Mouse (Mus musculus) MEL (cell line): ENCODE results near the gene Trim8. TPM values are rescaled to one million over a fixed set of nuclear protein-coding genes. Genes with fewer than 3 reads are reported as not detected.

Experiments
- DNase-seq: peaks from one replicate; pipeline ENCODE4 v3.0.0; 2011; ENCODE audit warnings: low read depth, low spot score
- H3K27ac ChIP-seq: 2 replicates; pipeline ENCODE4 v1.5.1; 2012; ENCODE audit warnings: low read depth, mild to moderate bottlenecking, control low read depth, low read length, moderate library complexity; ENCODE audit not compliant: control insufficient read depth
- H3K27me3 ChIP-seq, 2 experiments: fragments of 150-350 bp in 1 of 2; sonication (generic) in 1 of 2; 2 replicates each; pipeline ENCODE4 v1.6.1; 2012; ENCODE audit warnings: low read length in 2 of 2, mild to moderate bottlenecking in 2 of 2, improper control_type of control experiment in 1 of 2, moderate library complexity in 1 of 2; ENCODE audit not compliant: insufficient read depth in 2 of 2, control insufficient read depth in 1 of 2
- H3K36me3 ChIP-seq, 2 experiments: 2 replicates each; pipeline ENCODE4 v1.6.1; 2012 to 2014; ENCODE audit warnings: low read length in 2 of 2, improper control_type of control experiment in 1 of 2, inconsistent platforms in 1 of 2, mild to moderate bottlenecking in 1 of 2; ENCODE audit not compliant: insufficient read depth in 2 of 2, control insufficient read depth in 1 of 2
- H3K4me1 ChIP-seq, 2 experiments: fragments of 150-350 bp in 1 of 2; sonication (generic) in 1 of 2; 2 replicates each; pipeline ENCODE4 v1.6.1; 2012; ENCODE audit warnings: low read length in 2 of 2, improper control_type of control experiment in 1 of 2, mild to moderate bottlenecking in 1 of 2; ENCODE audit not compliant: insufficient read depth in 2 of 2, control insufficient read depth in 1 of 2
- H3K4me3 ChIP-seq, 2 experiments: fragments of 150-350 bp in 1 of 2; sonication (generic) in 1 of 2; 2 replicates each; pipeline ENCODE4 v1.5.1; 2012; ENCODE audit warnings: low read depth in 2 of 2, low read length in 2 of 2, mild to moderate bottlenecking in 2 of 2, moderate library complexity in 2 of 2, control low read depth in 1 of 2, improper control_type of control experiment in 1 of 2; ENCODE audit not compliant: control insufficient read depth in 1 of 2, insufficient read depth in 1 of 2
- H3K79me2 ChIP-seq: 2 replicates; pipeline ENCODE4 v1.6.1; 2012; ENCODE audit warnings: mild to moderate bottlenecking, low read length, moderate library complexity; ENCODE audit not compliant: control insufficient read depth, poor library complexity, insufficient read depth
- H3K9ac ChIP-seq: 2 replicates; pipeline ENCODE4 v1.6.1; 2012; ENCODE audit warnings: low read depth, mild to moderate bottlenecking, control low read depth, low read length, moderate library complexity; ENCODE audit not compliant: control insufficient read depth, poor library complexity, severe bottlenecking
- H3K9me3 ChIP-seq: fragments of 150-350 bp; sonication (generic); replicated peaks from 2 replicates; pipeline ENCODE4 v1.6.1; 2012; ENCODE audit warnings: mild to moderate bottlenecking, low read length, improper control_type of control experiment, moderate library complexity; ENCODE audit not compliant: insufficient read depth
- BHLHE40 ChIP-seq: IDR thresholded peaks from 2 replicates; pipeline ENCODE4 v1.6.1; 2012; ENCODE audit warnings: low read depth, mild to moderate bottlenecking, inconsistent platforms, low read length, improper control_type of control experiment, borderline replicate concordance
- CHD1 ChIP-seq: IDR thresholded peaks from 2 replicates; pipeline ENCODE4 v1.6.1; 2012; ENCODE audit warnings: low read depth, mild to moderate bottlenecking, inconsistent platforms, low read length, improper control_type of control experiment
- CTCF ChIP-seq, 3 experiments: IDR thresholded peaks in 2 of 3; conservative IDR thresholded peaks in 1 of 3; 2 replicates each; pipeline ENCODE4 v1.5.1; 2011 to 2012; ENCODE audit warnings: low read length in 3 of 3, low read depth in 2 of 3, mild to moderate bottlenecking in 2 of 3, improper control_type of control experiment in 1 of 3, inconsistent platforms in 1 of 3, mixed read lengths in 1 of 3, moderate library complexity in 1 of 3; ENCODE audit not compliant: control insufficient read depth in 1 of 3, insufficient read depth in 1 of 3, poor library complexity in 1 of 3, severe bottlenecking in 1 of 3
- E2F4 ChIP-seq: IDR thresholded peaks from 2 replicates; pipeline ENCODE4 v1.6.1; 2011; ENCODE audit warnings: low read depth, low read length, improper control_type of control experiment, borderline replicate concordance
- ELF1 ChIP-seq: IDR thresholded peaks from 2 replicates; pipeline ENCODE4 v1.6.1; 2014; ENCODE audit warnings: low read depth, mild to moderate bottlenecking, inconsistent platforms, low read length, improper control_type of control experiment, moderate library complexity
- ETS1 ChIP-seq: IDR thresholded peaks from 2 replicates; pipeline ENCODE4 v1.6.1; 2012; ENCODE audit warnings: low read depth, mild to moderate bottlenecking, inconsistent platforms, low read length, improper control_type of control experiment, moderate library complexity
- GATA1 ChIP-seq: IDR thresholded peaks from 2 replicates; pipeline ENCODE4 v1.6.1; 2011; ENCODE audit warnings: low read depth, low read length, improper control_type of control experiment
- KAT2A ChIP-seq: conservative IDR thresholded peaks from 2 replicates; pipeline ENCODE4 v1.6.1; 2012; ENCODE audit warnings: low read depth, low read length, improper control_type of control experiment, inconsistent platforms
- MAX ChIP-seq: IDR thresholded peaks from 2 replicates; pipeline ENCODE4 v1.6.1; 2011; ENCODE audit warnings: low read length, improper control_type of control experiment
- NRF1 ChIP-seq: IDR thresholded peaks from 2 replicates; pipeline ENCODE4 v1.6.1; 2014; ENCODE audit warnings: low read depth, mild to moderate bottlenecking, inconsistent platforms, low read length, improper control_type of control experiment, moderate library complexity; ENCODE audit not compliant: poor library complexity, insufficient read depth, severe bottlenecking
- POLR2A ChIP-seq, 2 experiments: IDR thresholded peaks; 2 replicates each; pipeline ENCODE4 v1.6.1; 2011 to 2012; ENCODE audit warnings: low read length in 2 of 2, mild to moderate bottlenecking in 2 of 2, control low read depth in 1 of 2, improper control_type of control experiment in 1 of 2, low read depth in 1 of 2, moderate library complexity in 1 of 2; ENCODE audit not compliant: control insufficient read depth in 1 of 2, insufficient read depth in 1 of 2, poor library complexity in 1 of 2
- SIN3A ChIP-seq: IDR thresholded peaks from 2 replicates; pipeline ENCODE4 v1.6.1; 2012; ENCODE audit warnings: low read length, improper control_type of control experiment, inconsistent platforms
- TAL1 ChIP-seq: IDR thresholded peaks from 2 replicates; pipeline ENCODE4 v1.6.1; 2012; ENCODE audit warnings: mild to moderate bottlenecking, inconsistent platforms, low read length, moderate library complexity, mixed read lengths
- TCF12 ChIP-seq: IDR thresholded peaks from 2 replicates; pipeline ENCODE4 v1.6.1; 2014; ENCODE audit warnings: low read depth, mild to moderate bottlenecking, inconsistent platforms, low read length, improper control_type of control experiment, moderate library complexity
- USF2 ChIP-seq, 2 experiments: IDR thresholded peaks; 2 replicates each; pipeline ENCODE4 v1.6.1; 2011 to 2012; ENCODE audit warnings: improper control_type of control experiment in 2 of 2, low read length in 2 of 2, borderline replicate concordance in 1 of 2, inconsistent platforms in 1 of 2, low read depth in 1 of 2, mild to moderate bottlenecking in 1 of 2; ENCODE audit not compliant: insufficient read depth in 1 of 2
- ZNF384 ChIP-seq: IDR thresholded peaks from 2 replicates; pipeline ENCODE4 v1.6.1; 2012; ENCODE audit warnings: low read depth, mild to moderate bottlenecking, inconsistent platforms, low read length, improper control_type of control experiment
- polyA plus RNA-seq, 2 experiments: library from polyadenylated mRNA; stranded (reverse) in 1 of 2; unstranded in 1 of 2; fragments of >175 nt in 1 of 2; fragments of >200 nt in 1 of 2; gene quantifications; 2 replicates each; pipeline versions ENCODE4 v1.2.1 to v1.2.4; 2012; ENCODE audit warnings: low replicate concordance in 2 of 2, low read depth in 1 of 2; ENCODE audit not compliant: insufficient read length in 2 of 2, insufficient read depth in 1 of 2, missing spikeins in 1 of 2
- total RNA-seq: library from RNA; depleted of rRNA; stranded (reverse); fragments of 300-350 nt; gene quantifications from 2 replicates; pipeline ENCODE4 v1.2.3, GENCODE M21; 2012

Trim8 gene
- total and polyA plus RNA-seq, 3 experiments = 19.1 to 57.2 TPM; not detected in 1

DNA sequence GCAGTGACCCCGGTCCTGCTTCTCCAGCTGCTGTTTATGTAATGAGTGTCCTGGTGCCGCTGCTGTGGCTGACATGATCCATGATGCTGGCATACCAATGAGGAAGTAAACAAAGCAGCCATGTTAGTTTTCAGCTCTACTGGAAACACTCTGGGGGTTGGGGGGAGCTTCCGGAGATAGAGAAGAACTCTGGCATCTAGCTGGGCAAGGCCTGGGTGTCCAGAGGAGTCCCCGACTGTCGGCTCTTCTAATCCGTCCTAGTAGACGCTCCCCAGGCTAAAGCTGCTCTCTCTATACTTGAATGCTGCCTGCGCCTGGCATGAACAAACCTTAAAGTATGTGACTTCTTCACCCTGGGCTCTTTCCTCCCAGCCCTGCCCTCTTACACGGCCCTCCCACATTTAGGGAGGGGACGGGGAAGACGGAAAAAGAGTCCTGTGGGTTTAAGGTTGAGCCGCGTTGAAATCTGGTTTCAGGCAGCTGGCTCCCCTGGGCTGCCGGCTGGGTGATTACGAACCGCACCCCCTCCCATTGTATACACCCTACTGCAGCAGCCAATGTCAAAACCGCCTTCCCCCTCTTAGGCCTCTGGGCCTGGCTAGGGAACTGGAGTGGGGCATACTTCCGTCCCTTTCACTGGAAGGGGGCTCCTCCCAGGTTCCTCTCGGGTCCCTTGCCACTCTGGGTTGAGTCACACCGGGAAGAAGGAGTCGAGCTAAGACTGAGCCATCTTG lies 2.0 kb downstream of the Trim8 start (continued):
- TF ChIP-seq NRF1 (no peak), MAX (peak; percentile 9; the same call in 1 of the 2 replicates), ELF1 (peak; percentile 59), ZNF384 (peak; percentile 58; the same call in 1 of the 2 replicates)

DNA sequence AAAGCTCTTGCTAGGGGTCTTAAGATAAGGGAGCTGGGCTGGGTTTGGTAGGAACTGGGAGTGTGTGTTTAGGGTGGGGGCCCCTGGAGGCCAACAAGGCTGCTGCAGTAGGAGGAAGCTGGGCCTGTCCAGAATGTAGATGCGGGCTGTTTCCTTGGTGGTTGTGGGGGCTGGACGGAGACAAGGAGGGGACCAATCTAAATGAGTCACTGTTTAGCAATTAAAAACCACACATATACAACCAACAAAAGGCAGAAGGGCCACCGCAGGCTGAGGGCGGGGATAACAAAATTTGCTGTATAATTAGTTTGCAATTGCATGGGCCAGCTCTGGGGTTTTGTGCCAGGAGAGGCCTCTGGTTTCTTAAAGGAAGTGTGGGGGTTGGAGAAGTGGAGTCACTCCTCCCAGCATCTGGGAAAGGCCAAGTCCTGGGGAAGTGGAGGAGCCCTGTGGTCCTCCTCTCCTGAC lies 2.6 kb downstream of the Trim8 start:
- H3K27ac ChIP-seq = peak overlapping the region; percentile 90
- H3K9ac ChIP-seq = peak overlapping the region; percentile 97
- TF ChIP-seq CHD1 = peak; percentile 1; the same call in 1 of the 2 replicates
- 0 out of 2 replicates have a peak, but pooled peaks have one; percentile 6 for TF ChIP-seq BHLHE40
- no peak for TF ChIP-seq TCF12
- peak; percentile 39 to 51 (median 50) for TF ChIP-seq CTCF (IDR thresholded peaks at IDR 0.05 in 2 of 3, conservative IDR thresholded peaks at IDR 0.05 in 1 of 3; ENCODE audit: control insufficient read depth in 1 of 3, insufficient read depth in 1 of 3, low read depth in 2 of 3, low read length in 3 of 3, poor library complexity in 1 of 3, severe bottlenecking in 1 of 3)
- TF ChIP-seq E2F4 = no peak
- peak overlapping the region; percentile 76 to 82 for H3K4me3 ChIP-seq
- peaks cover 83% of the 10 kb centered on the region for H3K79me2 ChIP-seq
- H3K27me3 ChIP-seq = no peaks in the 10 kb centered on the region
- H3K36me3 ChIP-seq = peaks cover 5 to 24% of the 10 kb centered on the region in 2 experiments
- no peak for DNase-seq
- H3K9me3 ChIP-seq = no peaks in the 10 kb centered on the region
- H3K4me1 ChIP-seq = peaks cover 12 to 39% of the 10 kb centered on the region in 2 experiments

DNA sequence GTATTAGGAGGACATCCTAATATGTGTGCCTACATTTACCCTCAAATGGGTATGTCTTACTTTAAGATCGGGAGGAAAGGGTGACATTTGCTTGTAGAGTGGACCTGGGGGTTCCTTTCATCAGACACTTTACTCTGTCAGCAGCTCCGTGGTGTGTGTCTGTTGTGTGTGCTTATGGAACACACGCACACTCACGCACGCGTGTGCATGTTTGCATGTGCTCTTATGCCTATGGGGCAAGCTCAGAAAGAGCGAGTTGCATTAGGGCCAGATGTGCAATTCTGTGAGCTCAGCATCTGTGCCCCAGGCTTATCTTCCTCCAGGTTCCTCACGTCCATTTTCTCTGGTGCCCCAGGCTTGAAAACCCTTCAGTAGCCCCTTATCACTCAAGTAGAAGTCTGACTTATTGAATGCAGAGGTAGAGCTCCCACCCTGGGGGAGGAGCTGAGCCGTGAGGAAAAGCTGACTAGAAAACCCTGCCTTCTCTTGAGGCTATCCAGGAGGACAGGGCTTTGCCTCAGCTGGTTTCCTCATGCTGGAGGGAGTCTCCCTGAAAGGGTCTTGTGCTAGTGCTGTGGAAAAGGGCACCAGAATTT lies 3.4 kb downstream of the Trim8 start:
- Histone ChIP-seq H3K79me2 (peaks cover 91% of the 10 kb centered on the region), H3K4me1 (peaks cover 15 to 46% of the 10 kb centered on the region in 2 experiments), H3K27me3 (no peaks in the 10 kb centered on the region), H3K27ac (peak overlapping the region; percentile 90), H3K4me3 (peak overlapping the region; percentile 76 to 82), H3K36me3 (peaks cover 5 to 32% of the 10 kb centered on the region in 2 experiments), H3K9ac (peak overlapping the region; percentile 97), H3K9me3 (no peaks in the 10 kb centered on the region)
- TF ChIP-seq USF2 (IDR thresholded peaks at IDR 0.05; ENCODE audit: borderline replicate concordance in 1 of 2, insufficient read depth in 1 of 2, low read depth in 1 of 2, low read length in 2 of 2) (no peak), KAT2A (no peak), SIN3A (peak; percentile 17; the same call in 1 of the 2 replicates), CTCF (IDR thresholded peaks at IDR 0.05 in 2 of 3, conservative IDR thresholded peaks at IDR 0.05 in 1 of 3; ENCODE audit: control insufficient read depth in 1 of 3, insufficient read depth in 1 of 3, low read depth in 2 of 3, low read length in 3 of 3, poor library complexity in 1 of 3, severe bottlenecking in 1 of 3) (no peak), TAL1 (peak; percentile 20; the same call in 1 of the 2 replicates), GATA1 (peak; percentile 61; the same call in 1 of the 2 replicates), CHD1 (no peak), ETS1 (no peak; the same call in 1 of the 2 replicates), POLR2A (IDR thresholded peaks at IDR 0.05; ENCODE audit: control insufficient read depth in 1 of 2, insufficient read depth in 1 of 2, low read depth in 1 of 2, low read length in 2 of 2, poor library complexity in 1 of 2) (no peak)
- DNase-seq = peak; percentile 69
